ENCODE assay signal across 12 mouse cellular contexts in genomic region chr7:27364379-27364778, GRCm38 (mm10). TPM values are rescaled to one million over a fixed set of nuclear protein-coding genes. Genes with fewer than 3 reads are reported as not detected.
A peak's percentile ranks its signal among the peaks of the same experiment; 100 is the strongest.
DNase-seq lines count a peak whose midpoint lies in the region; ATAC-seq lines count a peak whose summit lies in the region.
"Had no signal": no experiment of that assay in that cellular context is flagged by ENCODE, and none has a peak within 500 bp of the region (broad histone marks: within the 10 kb centered on the region; RNA-seq: fewer than 3 reads in every experiment).

No protein-coding gene starts in this region.

- H3K27me3 ChIP-seq in hindbrain, embryonic 12.5 days, result peaks cover 75% of the 10 kb centered on the region
- peaks cover 66% of the 10 kb centered on the region for H3K27me3 ChIP-seq in hindbrain, embryonic 16.5 days (replicated peaks; ENCODE audit: control insufficient read depth, insufficient read depth, low read length)
- H3K27me3 ChIP-seq in midbrain, embryonic 14.5 days (ENCODE audit: control insufficient read depth, insufficient read depth, low read length), result peaks cover 71% of the 10 kb centered on the region
- peaks cover 60% of the 10 kb centered on the region for H3K27me3 ChIP-seq in midbrain, embryonic 16.5 days (ENCODE audit: control insufficient read depth, insufficient read depth, low read depth, low read length)
- peaks cover 62% of the 10 kb centered on the region for H3K27me3 ChIP-seq in stomach, embryonic 16.5 days (ENCODE audit: control insufficient read depth, insufficient read depth, low read length)

- DNase-seq in cerebellum, adult 11 months, result peak; percentile 31
- no peak for DNase-seq in cerebellum, postnatal 36 days
- DNase-seq in midbrain, embryonic 14.5 days, result no peak
- no peak for DNase-seq in B cell, adult 2 months
- DNase-seq: cerebellum, postnatal 14 days; retina, postnatal 1 day had no signal

- no peak overlapping the region for H3K27ac ChIP-seq in hindbrain, embryonic 12.5 days
- no peak overlapping the region for H3K27ac ChIP-seq in hindbrain, embryonic 16.5 days (ENCODE audit: low read depth, low read length)
- no peak overlapping the region for H3K27ac ChIP-seq in midbrain, embryonic 14.5 days (replicated peaks; ENCODE audit: low read depth, low read length)
- H3K27ac ChIP-seq in midbrain, embryonic 16.5 days (ENCODE audit: low read length), result no peak overlapping the region
- H3K27ac ChIP-seq in stomach, embryonic 16.5 days (ENCODE audit: low read length), result no peak overlapping the region

- no peak for ATAC-seq in hindbrain, embryonic 12.5 days (ENCODE audit: low FRiP score)
- no peak for ATAC-seq in hindbrain, embryonic 16.5 days
- no peak for ATAC-seq in midbrain, embryonic 14.5 days (ENCODE audit: low FRiP score, low TSS enrichment)
- ATAC-seq in midbrain, embryonic 16.5 days, result no peak
- ATAC-seq in stomach, embryonic 16.5 days (ENCODE audit: insufficient read depth, low FRiP score), result no peak
- ATAC-seq: forebrain, embryonic 16.5 days had no signal

- 0 out of 2 replicates have a peak, but pooled peaks cover 4% of the 10 kb centered on the region for H3K4me1 ChIP-seq in hindbrain, embryonic 12.5 days
- H3K4me1 ChIP-seq in hindbrain, embryonic 16.5 days (ENCODE audit: control insufficient read depth, insufficient read depth, low read depth, low read length), result no peaks in the 10 kb centered on the region
- H3K4me1 ChIP-seq in midbrain, embryonic 14.5 days (ENCODE audit: control insufficient read depth, insufficient read depth, low read length), result no peaks in the 10 kb centered on the region
- H3K4me1 ChIP-seq in midbrain, embryonic 16.5 days (ENCODE audit: control insufficient read depth, insufficient read depth, low read length), result peaks cover 7% of the 10 kb centered on the region
- H3K4me1 ChIP-seq in stomach, embryonic 16.5 days (ENCODE audit: control insufficient read depth, insufficient read depth, low read length), result peaks cover 15% of the 10 kb centered on the region

- no peaks in the 10 kb centered on the region; the same call in 1 of the 2 replicates for H3K9me3 ChIP-seq in hindbrain, embryonic 12.5 days (replicated peaks)
- H3K9me3 ChIP-seq in hindbrain, embryonic 16.5 days (ENCODE audit: control insufficient read depth, low read length), result no peaks in the 10 kb centered on the region; the same call in 1 of the 2 replicates
- H3K9me3 ChIP-seq in midbrain, embryonic 14.5 days (ENCODE audit: control insufficient read depth, low read length), result no peaks in the 10 kb centered on the region
- no peaks in the 10 kb centered on the region for H3K9me3 ChIP-seq in midbrain, embryonic 16.5 days (replicated peaks; ENCODE audit: control insufficient read depth, low read length, poor library complexity, severe bottlenecking)
- no peaks in the 10 kb centered on the region for H3K9me3 ChIP-seq in stomach, embryonic 16.5 days (replicated peaks; ENCODE audit: control insufficient read depth, low read length)

- WGBS in hindbrain, embryonic 12.5 days, result 2% methylated on average over 29 of the region's 29 CpGs
- 6% methylated on average over 26 of the region's 29 CpGs for WGBS in hindbrain, embryonic 16.5 days
- 3% methylated on average over 29 of the region's 29 CpGs for WGBS in midbrain, embryonic 14.5 days
- 6% methylated on average over 29 of the region's 29 CpGs for WGBS in midbrain, embryonic 16.5 days
- WGBS in stomach, embryonic 16.5 days, result 6% methylated on average over 29 of the region's 29 CpGs

- 0 out of 2 replicates have a peak overlapping the region, but pooled peaks have one; percentile 1 for H3K4me3 ChIP-seq in hindbrain, embryonic 12.5 days
- no peak overlapping the region for H3K4me3 ChIP-seq in hindbrain, embryonic 16.5 days (ENCODE audit: low read length)
- H3K4me3 ChIP-seq in midbrain, embryonic 14.5 days (replicated peaks; ENCODE audit: low read depth, low read length), result peak overlapping the region; percentile 5; the same call in 1 of the 2 replicates
- H3K4me3 ChIP-seq in midbrain, embryonic 16.5 days (ENCODE audit: low read depth, low read length), result no peak overlapping the region
- peak overlapping the region; percentile 16 for H3K4me3 ChIP-seq in stomach, embryonic 16.5 days (replicated peaks; ENCODE audit: low read length)

- H3K36me3 ChIP-seq in hindbrain, embryonic 12.5 days, result no peaks in the 10 kb centered on the region
- peaks cover 16% of the 10 kb centered on the region for H3K36me3 ChIP-seq in hindbrain, embryonic 16.5 days (ENCODE audit: control insufficient read depth, insufficient read depth, low read length)
- peaks cover 8% of the 10 kb centered on the region; the same call in 1 of the 2 replicates for H3K36me3 ChIP-seq in midbrain, embryonic 14.5 days (ENCODE audit: control insufficient read depth, insufficient read depth, low read length)
- H3K36me3 ChIP-seq in midbrain, embryonic 16.5 days (ENCODE audit: control insufficient read depth, insufficient read depth, low read length), result peaks cover 14% of the 10 kb centered on the region; the same call in 1 of the 2 replicates
- H3K36me3 ChIP-seq in stomach, embryonic 16.5 days (ENCODE audit: control insufficient read depth, insufficient read depth, low read length), result no peaks in the 10 kb centered on the region

- no peak overlapping the region for H3K9ac ChIP-seq in hindbrain, embryonic 12.5 days
- H3K9ac ChIP-seq in hindbrain, embryonic 16.5 days (ENCODE audit: low read depth, low read length), result no peak overlapping the region
- no peak overlapping the region for H3K9ac ChIP-seq in midbrain, embryonic 14.5 days (replicated peaks; ENCODE audit: low read length)
- no peak overlapping the region for H3K9ac ChIP-seq in midbrain, embryonic 16.5 days (ENCODE audit: low read depth, low read length)
- H3K9ac ChIP-seq in stomach, embryonic 16.5 days (ENCODE audit: low read length), result peak overlapping the region; percentile 14; the same call in 1 of the 2 replicates

- H3K4me2 ChIP-seq in hindbrain, embryonic 12.5 days (replicated peaks), result 0 out of 2 replicates have a peak overlapping the region, but pooled peaks have one; percentile 4
- H3K4me2 ChIP-seq in hindbrain, embryonic 16.5 days (ENCODE audit: low read length), result no peak overlapping the region
- no peak overlapping the region for H3K4me2 ChIP-seq in midbrain, embryonic 14.5 days (ENCODE audit: low read length)
- H3K4me2 ChIP-seq in midbrain, embryonic 16.5 days (ENCODE audit: low read length), result no peak overlapping the region
- H3K4me2 ChIP-seq in stomach, embryonic 16.5 days (ENCODE audit: low read depth, low read length), result peak overlapping the region; percentile 12; the same call in 1 of the 2 replicates

RNA-seq across cellular contexts. Expression of gene Gm20479, which starts 7.2 kb away (rescaled TPM):
- polyA plus RNA-seq in hindbrain, embryonic 12.5 days (2016; fragmentation: Nextera tagmentation; extraction: Ambion mirVana), result 0.43 and 0.59 TPM in 2 replicates
- polyA plus RNA-seq in hindbrain, embryonic 16.5 days (2015; fragmentation: Nextera tagmentation; extraction: Ambion mirVana), result not detected in 2 replicates
- polyA plus RNA-seq in midbrain, embryonic 14.5 days (2014; fragmentation: Nextera tagmentation; extraction: Ambion mirVana), result not detected in 2 replicates
- polyA plus RNA-seq in midbrain, embryonic 16.5 days (2015; fragmentation: Nextera tagmentation; extraction: Ambion mirVana), result not detected in 2 replicates
- 3.0 TPM in 1 of 2 replicates, not detected in the other for polyA plus RNA-seq in stomach, embryonic 16.5 days (2015; fragmentation: Nextera tagmentation; extraction: Ambion mirVana)
- polyA plus RNA-seq: forebrain, embryonic 16.5 days; liver, adult 2 months had no signal

RNA-seq across cellular contexts. Expression of gene Shkbp1, which starts 8.6 kb away (rescaled TPM):
- 72.4 and 76.2 TPM in 2 replicates for polyA plus RNA-seq in hindbrain, embryonic 12.5 days (2016; fragmentation: Nextera tagmentation; extraction: Ambion mirVana)
- polyA plus RNA-seq in hindbrain, embryonic 16.5 days (2015; fragmentation: Nextera tagmentation; extraction: Ambion mirVana), result 31.6 and 38.0 TPM in 2 replicates
- polyA plus RNA-seq in midbrain, embryonic 14.5 days (2014; fragmentation: Nextera tagmentation; extraction: Ambion mirVana), result 50.4 and 52.5 TPM in 2 replicates
- 47.4 and 55.1 TPM in 2 replicates for polyA plus RNA-seq in midbrain, embryonic 16.5 days (2015; fragmentation: Nextera tagmentation; extraction: Ambion mirVana)
- 41.0 and 41.7 TPM in 2 replicates for polyA plus RNA-seq in stomach, embryonic 16.5 days (2015; fragmentation: Nextera tagmentation; extraction: Ambion mirVana)

RNA-seq across cellular contexts. Expression of gene Ltbp4, which starts 26.9 kb away (rescaled TPM):
- polyA plus RNA-seq in hindbrain, embryonic 12.5 days (2016; fragmentation: Nextera tagmentation; extraction: Ambion mirVana), result 8.7 and 8.9 TPM in 2 replicates
- 14.1 and 17.2 TPM in 2 replicates for polyA plus RNA-seq in hindbrain, embryonic 16.5 days (2015; fragmentation: Nextera tagmentation; extraction: Ambion mirVana)
- 6.4 and 7.4 TPM in 2 replicates for polyA plus RNA-seq in midbrain, embryonic 14.5 days (2014; fragmentation: Nextera tagmentation; extraction: Ambion mirVana)
- polyA plus RNA-seq in midbrain, embryonic 16.5 days (2015; fragmentation: Nextera tagmentation; extraction: Ambion mirVana), result 14.1 and 14.3 TPM in 2 replicates
- 170 and 202 TPM in 2 replicates for polyA plus RNA-seq in stomach, embryonic 16.5 days (2015; fragmentation: Nextera tagmentation; extraction: Ambion mirVana)

Comparison
In these comparisons a context has a peak if more than half of its experiments do, and no peak if none do; other contexts are left out.
1. H3K4me2 ChIP-seq: peak in hindbrain, embryonic 12.5 days (single experiment) and stomach, embryonic 16.5 days (single experiment); none in hindbrain, embryonic 16.5 days (single experiment), midbrain, embryonic 14.5 days (single experiment) and midbrain, embryonic 16.5 days (single experiment).
2. H3K4me3 ChIP-seq: peak in hindbrain, embryonic 12.5 days (single experiment), midbrain, embryonic 14.5 days (single experiment) and stomach, embryonic 16.5 days (single experiment); none in hindbrain, embryonic 16.5 days (single experiment) and midbrain, embryonic 16.5 days (single experiment).